22 mouse cellular contexts compared by ENCODE assay signal in the genomic region with DNA sequence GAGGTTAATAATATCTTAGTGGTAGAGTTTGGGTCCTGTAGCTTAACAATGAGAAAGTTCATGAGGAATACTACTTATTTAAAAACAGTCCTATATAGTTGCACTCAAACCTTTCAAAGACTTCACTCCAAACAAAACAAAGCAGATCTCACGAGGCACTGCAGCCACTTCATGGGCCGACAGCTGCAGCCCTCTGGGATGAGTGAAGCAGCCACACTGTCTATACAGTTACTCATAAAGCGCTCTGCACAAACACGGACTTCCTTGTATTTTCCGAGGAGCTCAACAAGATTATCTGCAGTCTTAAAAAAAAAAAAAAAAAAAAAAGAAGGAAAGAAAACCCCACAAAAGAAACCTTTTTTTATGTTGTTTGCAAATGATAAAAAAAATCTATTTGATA. TPM values are rescaled to one million over a fixed set of nuclear protein-coding genes. Genes with fewer than 3 reads are reported as not detected.
DNase-seq lines count a peak whose midpoint lies in the region; ATAC-seq and TF ChIP-seq lines count a peak whose summit lies in the region.
"Had no signal": no experiment of that assay in that cellular context is flagged by ENCODE, and none has a peak within 500 bp of the region (broad histone marks: within the 10 kb centered on the region; RNA-seq: fewer than 3 reads in every experiment).

No protein-coding gene starts in this region.

- TF ChIP-seq CTCF in heart, postnatal 0 days (IDR thresholded peaks at IDR 0.05; ENCODE audit: low read depth), result no peak
- TF ChIP-seq CTCF in brain, embryonic 14.5 days (IDR thresholded peaks at IDR 0.05; ENCODE audit: borderline replicate concordance, extremely low read depth, insufficient read depth, insufficient read length), result no peak

- TF ChIP-seq EP300 in heart, postnatal 0 days (IDR thresholded peaks at IDR 0.05; ENCODE audit: low read depth), result no peak

- 0 out of 2 replicates have a peak, but pooled peaks cover 13% of the 10 kb centered on the region for H3K4me1 ChIP-seq in heart, postnatal 0 days (ENCODE audit: control insufficient read depth, insufficient read depth)
- 0 out of 2 replicates have a peak, but pooled peaks cover 3% of the 10 kb centered on the region for H3K4me1 ChIP-seq in intestine, embryonic 15.5 days (replicated peaks)
- H3K4me1 ChIP-seq in forebrain, embryonic 11.5 days (replicated peaks; ENCODE audit: control insufficient read depth, insufficient read depth, low read length), result no peaks in the 10 kb centered on the region
- H3K4me1 ChIP-seq: embryonic facial prominence, embryonic 13.5 days; forebrain, embryonic 12.5 days had no signal

- 37% methylated on average over 5 of the region's 5 CpGs for WGBS in heart, postnatal 0 days
- WGBS in intestine, embryonic 15.5 days, result 46% methylated on average over 5 of the region's 5 CpGs
- WGBS in forebrain, embryonic 11.5 days, result 80% methylated on average over 5 of the region's 5 CpGs

- no peak for TF ChIP-seq POLR2A in brain, embryonic 14.5 days (IDR thresholded peaks at IDR 0.05; ENCODE audit: borderline replicate concordance, extremely low read depth, insufficient read depth, insufficient read length, poor library complexity, severe bottlenecking)

- H3K27me3 ChIP-seq in heart, postnatal 0 days (ENCODE audit: control insufficient read depth, insufficient read depth, low read length), result no peaks in the 10 kb centered on the region
- H3K27me3 ChIP-seq in intestine, embryonic 15.5 days (replicated peaks), result no peaks in the 10 kb centered on the region
- H3K27me3 ChIP-seq in forebrain, embryonic 11.5 days (ENCODE audit: control insufficient read depth, insufficient read depth, low read length), result no peaks in the 10 kb centered on the region
- H3K27me3 ChIP-seq: embryonic facial prominence, embryonic 13.5 days; forebrain, embryonic 12.5 days had no signal

- H3K27ac ChIP-seq in heart, postnatal 0 days (ENCODE audit: low read depth), result peak overlapping the region; percentile 48; the same call in 1 of the 2 replicates
- no peak overlapping the region for H3K27ac ChIP-seq in intestine, embryonic 15.5 days
- no peak overlapping the region for H3K27ac ChIP-seq in forebrain, embryonic 11.5 days (ENCODE audit: low read depth, low read length)
- H3K27ac ChIP-seq: embryonic facial prominence, embryonic 13.5 days; forebrain, embryonic 12.5 days had no signal

- no peak for DNase-seq in heart, postnatal 0 days (ENCODE audit: low spot score)
- no peak for DNase-seq in heart, postnatal 25 days (ENCODE audit: low spot score)
- DNase-seq in brain, embryonic 14.5 days (ENCODE audit: low read depth), result peak; percentile 9
- DNase-seq in forebrain, embryonic 11.5 days (ENCODE audit: low spot score), result no peak
- DNase-seq in thymus, postnatal 14 days, result no peak
- DNase-seq: adrenal gland, adult 2 months; adrenal gland, postnatal 10 days; adrenal gland, postnatal 25 days; cerebellum, adult 11-12 months; cerebellum, adult 2 months; cerebellum, adult 9-10 months; cerebellum, postnatal 10 days; cerebellum, postnatal 25 days had no signal

- H3K36me3 ChIP-seq in heart, postnatal 0 days (replicated peaks; ENCODE audit: control insufficient read depth, insufficient read depth, low read length), result peaks cover 22% of the 10 kb centered on the region
- H3K36me3 ChIP-seq in intestine, embryonic 15.5 days, result no peaks in the 10 kb centered on the region
- H3K36me3 ChIP-seq in forebrain, embryonic 11.5 days (ENCODE audit: control insufficient read depth, insufficient read depth, low read length), result no peaks in the 10 kb centered on the region; the same call in 1 of the 2 replicates

- intact Hi-C loops in heart, postnatal 25 days (cut with DNase I), result no loop called here

- H3K4me2 ChIP-seq in heart, postnatal 0 days (ENCODE audit: low read depth, low read length), result no peak overlapping the region
- no peak overlapping the region for H3K4me2 ChIP-seq in intestine, embryonic 15.5 days (replicated peaks)
- H3K4me2 ChIP-seq in forebrain, embryonic 11.5 days (ENCODE audit: low read depth, low read length, severe bottlenecking), result no peak overlapping the region
- H3K4me2 ChIP-seq: embryonic facial prominence, embryonic 13.5 days; forebrain, embryonic 12.5 days had no signal

- ATAC-seq in heart, postnatal 0 days (ENCODE audit: insufficient read depth, low read depth), result no peak
- ATAC-seq in intestine, embryonic 15.5 days, result peak; percentile 71; the same call in 1 of the 2 replicates
- no peak for ATAC-seq in forebrain, embryonic 11.5 days (replicated peaks; ENCODE audit: low FRiP score)
- ATAC-seq: forebrain, embryonic 14.5 days; forebrain, embryonic 16.5 days had no signal

- no peaks in the 10 kb centered on the region for H3K9me3 ChIP-seq in heart, postnatal 0 days (replicated peaks; ENCODE audit: control insufficient read depth, low read length)
- H3K9me3 ChIP-seq in intestine, embryonic 15.5 days, result no peaks in the 10 kb centered on the region
- no peaks in the 10 kb centered on the region for H3K9me3 ChIP-seq in forebrain, embryonic 11.5 days (ENCODE audit: control insufficient read depth, low read length)
- H3K9me3 ChIP-seq: embryonic facial prominence, embryonic 13.5 days; forebrain, embryonic 12.5 days had no signal

- H3K9ac ChIP-seq in heart, postnatal 0 days (replicated peaks; ENCODE audit: low read depth, low read length), result no peak overlapping the region
- no peak overlapping the region for H3K9ac ChIP-seq in intestine, embryonic 15.5 days
- H3K9ac ChIP-seq in forebrain, embryonic 11.5 days (ENCODE audit: low read length), result no peak overlapping the region
- H3K9ac ChIP-seq: embryonic facial prominence, embryonic 13.5 days; forebrain, embryonic 12.5 days had no signal

- no peak overlapping the region for H3K4me3 ChIP-seq in heart, postnatal 0 days (ENCODE audit: low read depth, low read length)
- no peak overlapping the region for H3K4me3 ChIP-seq in intestine, embryonic 15.5 days (replicated peaks)
- H3K4me3 ChIP-seq in forebrain, embryonic 11.5 days (ENCODE audit: low read depth, low read length), result no peak overlapping the region
- H3K4me3 ChIP-seq: embryonic facial prominence, embryonic 13.5 days; forebrain, embryonic 12.5 days had no signal

RNA-seq across cellular contexts. Expression of a gene that starts 15.0 kb away (rescaled TPM):
- total RNA-seq in heart, postnatal 0 days (2014; rRNA removed; ENCODE audit: low replicate concordance), result 719 and 838 TPM in 2 replicates
- 1,229 and 1,304 TPM in 2 replicates for polyA plus RNA-seq in heart, postnatal 0 days (2015; fragmentation: Nextera tagmentation; extraction: Ambion mirVana)
- 100 to 1,000 TPM; 685 to 720 TPM for total RNA-seq in heart, postnatal 25 days (2021)
- polyA plus RNA-seq in brain, embryonic 14.5 days (2012; rRNA removed), result 188 and 313 TPM in 2 replicates
- polyA plus RNA-seq in intestine, embryonic 15.5 days (2015; fragmentation: Nextera tagmentation; extraction: Ambion mirVana), result 378 and 432 TPM in 2 replicates
- polyA plus RNA-seq in forebrain, embryonic 11.5 days (2014; fragmentation: Nextera tagmentation; extraction: Ambion mirVana), result 217 and 222 TPM in 2 replicates

RNA-seq across cellular contexts. Expression of a gene that starts 21.8 kb away (rescaled TPM):
- not detected in 2 replicates for total RNA-seq in heart, postnatal 0 days (2014; rRNA removed; ENCODE audit: low replicate concordance)
- polyA plus RNA-seq in heart, postnatal 0 days (2015; fragmentation: Nextera tagmentation; extraction: Ambion mirVana), result 0.60 and 2.7 TPM in 2 replicates
- not detected for total RNA-seq in heart, postnatal 25 days (2021)
- 1.3 and 2.0 TPM in 2 replicates for polyA plus RNA-seq in brain, embryonic 14.5 days (2012; rRNA removed)
- polyA plus RNA-seq in intestine, embryonic 15.5 days (2015; fragmentation: Nextera tagmentation; extraction: Ambion mirVana), result 1.1 and 1.2 TPM in 2 replicates
- 4.7 TPM in 1 of 2 replicates, not detected in the other for polyA plus RNA-seq in forebrain, embryonic 11.5 days (2014; fragmentation: Nextera tagmentation; extraction: Ambion mirVana)
- total RNA-seq: adrenal gland, adult 2 months; adrenal gland, postnatal 25 days; ES-E14 had no signal
- polyA plus RNA-seq: C2C12; embryonic facial prominence, embryonic 11.5 days; embryonic facial prominence, embryonic 13.5 days; forebrain, embryonic 14.5 days; forebrain, embryonic 16.5 days had no signal

RNA-seq across cellular contexts. Expression of a gene that starts 33.7 kb away (rescaled TPM):
- 17.5 and 22.4 TPM in 2 replicates for total RNA-seq in heart, postnatal 0 days (2014; rRNA removed; ENCODE audit: low replicate concordance)
- polyA plus RNA-seq in heart, postnatal 0 days (2015; fragmentation: Nextera tagmentation; extraction: Ambion mirVana), result 24.4 and 25.7 TPM in 2 replicates
- total RNA-seq in heart, postnatal 25 days (2021), result 10 to 100 TPM; 16.5 to 16.6 TPM
- 16.5 and 23.3 TPM in 2 replicates for polyA plus RNA-seq in brain, embryonic 14.5 days (2012; rRNA removed)
- 28.0 and 29.1 TPM in 2 replicates for polyA plus RNA-seq in intestine, embryonic 15.5 days (2015; fragmentation: Nextera tagmentation; extraction: Ambion mirVana)
- 23.2 and 26.6 TPM in 2 replicates for polyA plus RNA-seq in forebrain, embryonic 11.5 days (2014; fragmentation: Nextera tagmentation; extraction: Ambion mirVana)

RNA-seq across cellular contexts. Expression of a gene that starts 49.7 kb away (rescaled TPM):
- total RNA-seq in heart, postnatal 0 days (2014; rRNA removed; ENCODE audit: low replicate concordance), result 7.3 and 9.0 TPM in 2 replicates
- 5.5 TPM in 2 replicates for polyA plus RNA-seq in heart, postnatal 0 days (2015; fragmentation: Nextera tagmentation; extraction: Ambion mirVana)
- total RNA-seq in heart, postnatal 25 days (2021), result 1 to 10 TPM; 7.6 to 9.9 TPM
- polyA plus RNA-seq in brain, embryonic 14.5 days (2012; rRNA removed), result 37.7 and 44.3 TPM in 2 replicates
- 11.7 and 12.3 TPM in 2 replicates for polyA plus RNA-seq in intestine, embryonic 15.5 days (2015; fragmentation: Nextera tagmentation; extraction: Ambion mirVana)
- 42.0 and 42.5 TPM in 2 replicates for polyA plus RNA-seq in forebrain, embryonic 11.5 days (2014; fragmentation: Nextera tagmentation; extraction: Ambion mirVana)
- total RNA-seq: MEL had no signal
